ENCODE assay signal across 9 mouse cellular contexts in the genomic region with DNA sequence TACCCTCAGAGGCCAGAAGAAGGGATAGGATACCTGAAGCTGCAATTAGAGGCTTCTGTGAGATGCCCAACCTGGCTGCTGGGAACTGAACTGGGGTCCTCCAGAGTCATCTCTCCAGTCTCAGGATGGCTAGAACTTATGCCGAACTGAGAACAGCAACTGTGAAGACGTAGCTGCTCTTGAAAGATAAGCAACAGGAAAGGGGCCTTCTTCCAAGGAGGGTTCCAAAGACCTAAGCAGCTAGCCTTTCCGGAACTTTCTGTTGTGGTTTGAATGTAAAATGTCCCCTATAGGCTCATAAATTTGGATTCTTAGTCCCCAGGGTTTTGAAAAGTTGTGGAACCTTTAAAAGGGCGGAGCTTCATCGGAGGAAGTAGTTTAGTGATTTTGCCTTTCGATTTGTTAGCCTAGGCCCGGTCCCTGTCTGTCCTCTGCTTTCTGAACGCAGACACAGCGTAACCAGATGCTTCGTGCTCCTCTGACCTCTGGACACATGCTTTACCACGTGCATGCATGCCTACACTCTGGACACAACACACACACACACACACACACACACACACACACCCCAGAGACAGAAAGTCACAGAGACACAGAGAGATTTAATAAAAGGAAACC. TPM values are rescaled to one million over a fixed set of nuclear protein-coding genes. Genes with fewer than 3 reads are reported as not detected.
DNase-seq lines count a peak whose midpoint lies in the region; ATAC-seq lines count a peak whose summit lies in the region.
"Had no signal": no experiment of that assay in that cellular context is flagged by ENCODE, and none has a peak within 500 bp of the region (broad histone marks: within the 10 kb centered on the region; RNA-seq: fewer than 3 reads in every experiment).

No protein-coding gene starts in this region.

- 26% methylated on average over 11 of the region's 11 CpGs for WGBS in liver, embryonic 16.5 days (ENCODE audit: insufficient replicate concordance)

- peak; percentile 6 for DNase-seq in urinary bladder, postnatal 14 days (ENCODE audit: low spot score)
- DNase-seq in urinary bladder, postnatal 25 days (ENCODE audit: low spot score), result no peak
- peak; percentile 42 for DNase-seq in kidney, adult 11 months
- no peak for DNase-seq in right cerebral cortex, adult 18-20 months
- no peak for DNase-seq in cerebellum, adult 18-20 months
- no peak for DNase-seq in thymus, postnatal 36 days
- DNase-seq: cerebellum, adult 11-12 months had no signal

- no peaks in the 10 kb centered on the region for H3K36me3 ChIP-seq in liver, embryonic 16.5 days (ENCODE audit: control insufficient read depth, insufficient read depth)
- H3K36me3 ChIP-seq: hindbrain, embryonic 13.5 days had no signal

- peak overlapping the region; percentile 25; the same call in 1 of the 2 replicates for H3K4me2 ChIP-seq in liver, embryonic 16.5 days (ENCODE audit: low read depth, low read length)
- H3K4me2 ChIP-seq: hindbrain, embryonic 13.5 days had no signal

- peak overlapping the region; percentile 67 for H3K27ac ChIP-seq in liver, embryonic 16.5 days (ENCODE audit: low read length)
- H3K27ac ChIP-seq: hindbrain, embryonic 13.5 days had no signal

- peaks cover 2% of the 10 kb centered on the region; the same call in 1 of the 2 replicates for H3K4me1 ChIP-seq in liver, embryonic 16.5 days (ENCODE audit: control insufficient read depth, low read depth, low read length)
- H3K4me1 ChIP-seq: hindbrain, embryonic 13.5 days had no signal

- H3K4me3 ChIP-seq in liver, embryonic 16.5 days (ENCODE audit: low read depth, low read length), result no peak overlapping the region
- H3K4me3 ChIP-seq: hindbrain, embryonic 13.5 days had no signal

- H3K27me3 ChIP-seq in liver, embryonic 16.5 days (ENCODE audit: control insufficient read depth, insufficient read depth, low read depth, low read length), result no peaks in the 10 kb centered on the region
- H3K27me3 ChIP-seq: hindbrain, embryonic 13.5 days had no signal

- no peak overlapping the region for H3K9ac ChIP-seq in liver, embryonic 16.5 days (ENCODE audit: low read depth, low read length)
- H3K9ac ChIP-seq: hindbrain, embryonic 13.5 days had no signal

- peak; percentile 70; the same call in 1 of the 2 replicates for ATAC-seq in liver, embryonic 16.5 days (ENCODE audit: low read depth)

- no peaks in the 10 kb centered on the region for H3K9me3 ChIP-seq in liver, embryonic 16.5 days (replicated peaks; ENCODE audit: control insufficient read depth, low read length)
- H3K9me3 ChIP-seq: hindbrain, embryonic 13.5 days had no signal

RNA-seq across cellular contexts. Expression of gene Spin1, which starts 29.5 kb away (rescaled TPM):
- polyA plus RNA-seq in liver, embryonic 16.5 days (2015; fragmentation: Nextera tagmentation; extraction: Ambion mirVana), result 9.7 and 10.4 TPM in 2 replicates

Comparison
In these comparisons a context has a peak if more than half of its experiments do, and no peak if none do; other contexts are left out.
1. DNase-seq: peak in urinary bladder, postnatal 14 days (single experiment) and kidney, adult 11 months (single experiment); none in urinary bladder, postnatal 25 days (single experiment), right cerebral cortex, adult 18-20 months (single experiment), cerebellum, adult 18-20 months (0 of 2) and thymus, postnatal 36 days (0 of 2).